Mouse (Mus musculus) layer of hippocampus, postnatal 25 days (tissue): ENCODE measurements around the gene Prrg3. TPM values are rescaled to one million over a fixed set of nuclear protein-coding genes. Genes with fewer than 3 reads are reported as not detected.
A peak's percentile ranks its signal among the peaks of the same experiment; 100 is the strongest.
"Not testable (repeated sequence)": the region's sequence is repeated elsewhere in the genome, so short reads cannot be mapped to it uniquely, and the experiment has no call there.

Source experiments
- DNase-seq, 2 experiments: peaks; one replicate each; pipeline ENCODE4 v3.0.0; 2022; ENCODE audit warnings: mixed read lengths in 2 of 2, low spot score in 1 of 2; ENCODE audit errors: extremely low spot score in 1 of 2
- total RNA-seq, 2 experiments: library from RNA; stranded (reverse); gene quantifications; 2 replicates each; pipeline ENCODE4 v1.2.3; 2021

Prrg3 gene
- 10 to 100 TPM; 20.4 to 21.2 TPM for total RNA-seq

- DNase-seq = peak; percentile 8 to 17
Measured at GRCm38 (mm10) chrX:71962073-71963051, at the start of gene Prrg3. TSS of gene Prrg3 (plus strand) at chrX:71962624.

DNA sequence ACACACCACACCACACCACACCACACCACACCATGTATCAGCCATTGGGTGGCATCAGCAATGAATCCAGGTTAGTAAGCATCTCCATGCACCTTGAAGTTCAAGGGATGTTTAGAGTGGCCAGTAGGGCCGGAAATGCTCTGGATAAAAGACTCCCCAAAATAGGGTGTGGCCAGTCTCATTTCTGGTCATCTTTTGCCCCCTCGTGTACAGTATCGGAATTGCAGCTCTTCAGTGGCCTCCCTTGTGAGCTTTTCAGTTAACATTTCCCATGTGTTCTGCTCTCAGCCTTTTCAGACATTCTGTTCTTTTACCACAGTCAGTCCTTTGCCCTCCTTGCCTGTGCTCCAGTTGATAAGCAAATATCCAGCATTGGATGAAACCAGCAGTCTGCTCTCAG is 15.8 kb upstream of the Prrg3 start:
- peak; percentile 40 to 59 for DNase-seq

- no peak for DNase-seq
Measured at GRCm38 (mm10) chrX:71958366-71958765, 4.1 kb upstream of the Prrg3 start.

GRCm38 (mm10) chrX:71963275-71963912 is 970 bp downstream of the Prrg3 start:
- DNase-seq = no peak

DNA sequence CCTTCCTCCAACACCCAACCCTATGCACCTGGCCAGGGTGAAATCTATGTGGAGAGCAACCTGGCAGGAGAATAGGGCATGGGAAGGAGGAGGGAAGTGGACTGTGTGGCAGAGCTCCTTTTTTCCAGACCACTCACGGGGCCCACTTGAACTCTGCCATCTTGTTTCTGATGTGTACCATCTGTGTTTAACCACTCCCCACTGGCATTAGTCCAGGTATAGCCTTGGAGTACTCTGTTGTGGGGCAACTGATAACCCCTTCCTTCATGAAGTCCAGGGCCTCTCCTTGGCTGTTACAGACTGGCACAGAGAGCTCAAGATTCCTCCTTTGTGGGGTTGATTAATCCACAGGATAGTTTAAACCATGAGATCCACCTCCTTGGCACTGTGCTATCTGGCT is 5.8 kb downstream of the Prrg3 start:
- no peak for DNase-seq

DNA sequence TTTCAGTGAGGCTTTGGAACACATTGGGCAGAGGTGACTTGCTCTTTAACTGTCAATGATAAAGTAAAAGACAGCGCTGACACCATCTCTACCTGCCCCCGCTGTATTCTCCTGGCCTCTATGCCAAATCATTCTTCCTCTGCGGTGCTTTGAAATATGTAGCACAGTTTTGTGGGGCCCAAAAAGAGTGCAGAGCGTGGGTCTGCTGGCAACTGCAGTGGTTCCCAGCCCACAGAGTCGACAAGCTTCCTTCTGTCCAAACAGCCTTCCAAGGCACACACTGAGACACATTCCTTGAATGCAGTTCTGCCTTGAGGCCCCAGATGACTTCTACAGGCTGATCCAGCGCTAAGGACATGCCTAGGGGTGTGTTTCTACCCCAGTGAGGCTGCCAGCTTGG is 6.4 kb downstream of the Prrg3 start:
- no peak for DNase-seq

DNA sequence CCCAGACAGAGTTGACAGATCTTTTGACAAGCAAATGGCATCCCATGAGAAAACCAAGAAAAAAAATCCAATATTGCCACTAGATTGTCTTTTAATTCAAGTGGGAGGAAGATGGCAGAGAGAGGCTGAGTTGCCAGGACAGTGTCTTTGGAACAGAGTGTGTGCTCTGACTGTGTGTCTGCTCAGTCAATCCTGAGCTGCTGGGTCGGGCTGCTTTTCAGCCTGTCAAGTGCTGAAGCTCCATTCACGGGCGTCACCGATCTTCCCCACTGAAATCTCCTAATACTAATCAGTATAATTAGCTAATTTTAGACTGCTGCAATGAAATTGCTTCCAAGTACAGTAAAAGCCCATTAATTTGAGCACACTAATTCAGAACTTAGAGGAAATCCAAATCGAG is 8.9 kb downstream of the Prrg3 start:
- no peak for DNase-seq

GRCm38 (mm10) chrX:71972686-71973085 is 10.3 kb downstream of the Prrg3 start, which contains the start of gene Fate1:
TSS of gene Fate1 (plus strand) at chrX:71972986.
- DNase-seq = no peak

DNA sequence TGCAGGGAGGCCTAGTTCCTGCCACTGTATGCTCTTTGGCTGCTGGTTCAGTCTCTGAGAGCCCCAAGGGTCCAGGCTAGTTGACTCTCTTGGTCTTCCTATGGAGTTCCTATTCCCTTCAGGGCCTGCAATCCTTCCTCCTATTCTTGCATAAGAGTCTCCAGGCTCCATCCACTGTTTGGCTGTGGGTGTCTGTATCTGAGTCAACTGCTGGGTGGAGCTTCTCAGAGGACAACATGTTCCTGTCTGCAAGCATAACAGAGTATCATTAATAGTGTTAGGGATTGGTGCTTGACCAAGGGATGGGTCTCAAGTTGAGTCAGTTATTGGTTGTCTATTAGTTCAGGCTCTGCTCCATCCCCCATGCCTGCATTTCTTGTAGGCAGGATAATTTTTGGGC is 15.3 kb downstream of the Prrg3 start:
- not testable (repeated sequence) for DNase-seq

DNA sequence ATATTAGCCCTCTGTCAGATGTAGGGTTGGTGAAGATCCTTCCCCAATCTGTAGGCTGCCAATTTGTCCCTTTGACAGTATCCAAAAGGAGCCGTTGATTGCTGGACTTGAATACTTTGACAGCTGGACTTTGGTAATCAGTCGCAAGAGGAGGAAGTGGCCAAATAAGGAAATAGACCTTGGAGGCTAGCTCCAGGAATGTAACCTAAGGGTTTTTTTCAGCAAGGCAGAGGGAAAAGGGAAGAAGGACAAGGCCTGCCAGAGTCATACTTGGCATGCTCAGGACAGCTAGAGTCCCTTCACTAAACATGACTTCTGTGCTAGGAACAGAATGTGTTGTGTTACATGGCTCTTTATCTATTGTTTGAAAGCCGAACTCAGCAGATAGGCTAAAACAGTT is 18.0 kb downstream of the Prrg3 start:
- no peak for DNase-seq

DNA sequence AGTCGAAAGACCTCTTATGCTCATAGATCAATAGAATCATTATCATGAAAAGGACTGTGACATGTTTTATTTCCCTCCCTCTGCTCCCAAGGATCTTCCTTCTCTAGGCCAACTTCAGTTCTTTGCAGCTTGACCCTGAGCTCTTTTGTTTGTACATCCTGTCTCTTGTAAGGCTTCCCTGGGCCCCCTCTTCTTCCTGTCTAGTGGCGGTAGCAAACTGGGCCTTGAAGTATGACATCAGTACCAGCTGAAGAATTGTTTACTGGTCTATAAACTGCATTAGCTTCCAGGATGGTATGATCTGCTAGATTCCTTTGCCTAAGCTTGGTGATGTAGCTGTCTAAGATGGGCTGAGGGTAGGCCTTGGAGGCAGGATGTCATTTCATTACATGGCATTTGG is 18.9 kb downstream of the Prrg3 start:
- no peak for DNase-seq

GRCm38 (mm10) chrX:71983205-71983604 is 20.8 kb downstream of the Prrg3 start:
- DNase-seq = no peak

DNA sequence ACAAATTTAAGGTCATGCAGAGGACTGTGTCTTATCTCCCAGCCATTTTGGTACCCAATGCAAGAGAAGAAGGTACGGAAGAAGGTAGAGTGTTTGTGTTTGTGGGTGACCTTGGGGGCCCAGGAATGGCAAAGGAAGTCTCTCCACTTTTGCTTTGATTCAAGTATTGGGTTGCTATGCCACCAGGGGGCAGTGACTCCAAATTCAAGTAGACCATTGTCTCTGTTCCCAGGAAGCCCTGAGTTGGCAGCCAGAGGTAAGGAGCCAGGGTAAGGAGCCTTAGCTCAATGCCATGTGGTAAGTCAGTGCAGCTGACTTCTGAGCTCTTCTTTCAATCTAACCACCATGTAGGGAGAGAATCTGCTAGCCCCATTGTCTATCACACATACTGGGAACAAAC is 21.4 kb downstream of the Prrg3 start:
- DNase-seq = peak in 1 of 2 experiments; percentile 15

GRCm38 (mm10) chrX:71991549-71991948 is 29.1 kb downstream of the Prrg3 start, which contains the start of gene Cnga2:
TSS of gene Cnga2 (plus strand) at chrX:71991849.
- no peak for DNase-seq

DNA sequence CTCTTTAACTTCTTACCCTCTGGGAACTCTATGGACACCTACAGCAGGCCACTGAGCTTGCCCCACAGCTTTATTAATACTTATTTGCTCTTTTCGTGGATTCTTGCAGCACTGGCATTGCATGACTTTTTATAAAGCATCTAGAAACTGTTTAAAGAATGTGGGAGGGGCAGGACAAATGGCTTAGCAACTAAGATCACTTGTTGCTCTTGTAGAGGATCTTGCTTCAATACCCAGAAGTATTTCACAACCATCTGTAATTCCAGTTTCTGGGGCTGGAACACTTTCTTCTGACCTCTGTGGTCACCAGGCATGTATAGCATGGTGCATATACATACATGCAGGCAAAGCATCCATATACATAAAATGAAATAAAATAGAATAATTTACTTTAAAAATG is 33.5 kb downstream of the Prrg3 start:
- no peak for DNase-seq

- no peak for DNase-seq
Measured at GRCm38 (mm10) chrX:72009930-72010329, 47.5 kb downstream of the Prrg3 start.

DNA sequence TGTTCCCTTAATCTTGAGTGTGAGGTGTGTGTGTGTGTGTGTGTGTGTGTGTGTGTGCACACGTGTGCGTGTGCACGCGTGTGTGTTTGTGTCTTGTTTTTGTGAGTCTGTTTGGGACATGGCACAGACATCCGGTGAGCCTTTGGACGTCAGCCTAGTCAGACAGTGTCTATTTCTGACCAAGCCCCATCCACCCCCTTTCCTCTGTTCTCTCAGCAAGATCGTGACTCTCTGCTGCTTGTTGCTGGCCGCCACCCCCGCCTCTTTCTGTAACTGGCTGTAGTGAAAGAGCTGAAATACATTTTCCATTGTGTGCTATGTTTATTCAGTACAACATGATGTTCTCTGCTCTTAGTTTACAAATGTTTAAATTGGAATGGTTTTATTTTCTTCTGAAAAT is 49.8 kb downstream of the Prrg3 start:
- no peak for DNase-seq

DNA sequence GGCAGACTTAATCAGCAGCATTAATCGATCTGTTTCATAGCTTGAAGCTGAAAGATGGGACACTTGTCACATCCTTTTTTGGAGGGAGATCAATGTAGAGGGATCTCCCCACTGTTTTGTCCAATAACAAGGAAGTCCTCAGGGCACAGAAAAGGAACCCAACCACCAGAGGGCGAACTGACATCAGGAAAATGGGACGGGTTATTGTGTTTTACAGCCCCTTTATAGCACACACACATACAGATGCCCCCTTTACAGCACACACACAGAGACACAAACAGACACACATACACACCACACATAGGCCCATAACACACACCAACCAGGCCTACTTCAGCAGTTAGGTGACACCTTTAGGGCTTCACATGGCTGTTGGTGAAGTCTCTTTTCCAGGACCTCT is 50.4 kb downstream of the Prrg3 start:
- DNase-seq = peak; percentile 17 to 57

- DNase-seq = no peak
Measured at GRCm38 (mm10) chrX:72022241-72022640, 59.8 kb downstream of the Prrg3 start.
